8 mouse cellular contexts compared by ENCODE assay signal in genomic region chr7:141194830-141195229, GRCm38 (mm10). TPM values are rescaled to one million over a fixed set of nuclear protein-coding genes. Genes with fewer than 3 reads are reported as not detected.
DNase-seq lines count a peak whose midpoint lies in the region; ATAC-seq and TF ChIP-seq lines count a peak whose summit lies in the region.

No protein-coding gene starts in this region.

- no peak for TF ChIP-seq CTCF in bone marrow macrophage, adult 2 months (IDR thresholded peaks at IDR 0.05; ENCODE audit: low read depth, low read length)
- TF ChIP-seq CTCF in kidney, postnatal 0 days (IDR thresholded peaks at IDR 0.05; ENCODE audit: low read depth): no peak

- H3K27me3 ChIP-seq in heart, embryonic 12.5 days (replicated peaks): no peaks in the 10 kb centered on the region
- no peaks in the 10 kb centered on the region for H3K27me3 ChIP-seq in kidney, postnatal 0 days (ENCODE audit: insufficient read depth, low read length)
- H3K27me3 ChIP-seq in liver, embryonic 13.5 days: no peaks in the 10 kb centered on the region
- no peaks in the 10 kb centered on the region for H3K27me3 ChIP-seq in stomach, embryonic 15.5 days (replicated peaks)

- H3K36me3 ChIP-seq in heart, embryonic 12.5 days: peaks cover 25% of the 10 kb centered on the region
- H3K36me3 ChIP-seq in kidney, postnatal 0 days (ENCODE audit: insufficient read depth, low read length): peaks cover 11% of the 10 kb centered on the region; the same call in 1 of the 2 replicates
- H3K36me3 ChIP-seq in liver, embryonic 13.5 days: peaks cover 28% of the 10 kb centered on the region
- H3K36me3 ChIP-seq in stomach, embryonic 15.5 days: peaks cover 24% of the 10 kb centered on the region

- ATAC-seq in erythroblast, adult 5-6 weeks (replicated peaks; ENCODE audit: low FRiP score, poor library complexity, severe bottlenecking): peak; percentile 67
- ATAC-seq in heart, embryonic 12.5 days (ENCODE audit: insufficient number of reproducible peaks, low FRiP score): peak; percentile 44
- peak; percentile 12 for ATAC-seq in kidney, postnatal 0 days (replicated peaks; ENCODE audit: low FRiP score, low read depth)
- peak; percentile 7; the same call in 1 of the 2 replicates for ATAC-seq in liver, embryonic 13.5 days (ENCODE audit: low read depth)
- ATAC-seq in stomach, embryonic 15.5 days (ENCODE audit: insufficient read depth, low FRiP score, low read depth): no peak

- TF ChIP-seq POLR2A in bone marrow macrophage, adult 2 months (IDR thresholded peaks at IDR 0.05; ENCODE audit: borderline replicate concordance, low read depth, low read length): no peak

- WGBS in heart, embryonic 12.5 days: under 1% methylated on average over 28 of the region's 28 CpGs
- under 1% methylated on average over 28 of the region's 28 CpGs for WGBS in kidney, postnatal 0 days
- WGBS in liver, embryonic 13.5 days (ENCODE audit: insufficient replicate concordance): under 1% methylated on average over 28 of the region's 28 CpGs
- WGBS in stomach, embryonic 15.5 days: under 1% methylated on average over 28 of the region's 28 CpGs

- H3K4me1 ChIP-seq in bone marrow macrophage, adult 2 months (ENCODE audit: control insufficient read depth, insufficient read depth, low read length): peaks cover 6% of the 10 kb centered on the region
- peaks cover 37% of the 10 kb centered on the region for H3K4me1 ChIP-seq in heart, embryonic 12.5 days (replicated peaks)
- peaks cover 7% of the 10 kb centered on the region; the same call in 1 of the 2 replicates for H3K4me1 ChIP-seq in kidney, postnatal 0 days (replicated peaks; ENCODE audit: insufficient read depth, low read length)
- H3K4me1 ChIP-seq in liver, embryonic 13.5 days (replicated peaks): peaks cover 89% of the 10 kb centered on the region
- peaks cover 25% of the 10 kb centered on the region for H3K4me1 ChIP-seq in stomach, embryonic 15.5 days

- no peaks in the 10 kb centered on the region for H3K9me3 ChIP-seq in heart, embryonic 12.5 days (replicated peaks)
- H3K9me3 ChIP-seq in kidney, postnatal 0 days (replicated peaks; ENCODE audit: low read length): no peaks in the 10 kb centered on the region
- H3K9me3 ChIP-seq in liver, embryonic 13.5 days (replicated peaks): no peaks in the 10 kb centered on the region
- no peaks in the 10 kb centered on the region for H3K9me3 ChIP-seq in stomach, embryonic 15.5 days

- no peak overlapping the region for H3K27ac ChIP-seq in bone marrow macrophage, adult 2 months (ENCODE audit: insufficient read depth, low read depth, low read length)
- H3K27ac ChIP-seq in heart, embryonic 12.5 days (ENCODE audit: poor library complexity, severe bottlenecking): peak overlapping the region; percentile 78; the same call in 1 of the 2 replicates
- H3K27ac ChIP-seq in kidney, postnatal 0 days: peak overlapping the region; percentile 81
- H3K27ac ChIP-seq in liver, embryonic 13.5 days: peak overlapping the region; percentile 94
- H3K27ac ChIP-seq in stomach, embryonic 15.5 days: peak overlapping the region; percentile 91

- peak overlapping the region; percentile 70 for H3K4me3 ChIP-seq in bone marrow macrophage, adult 2 months (ENCODE audit: insufficient read depth, low read length)
- peak overlapping the region; percentile 89 for H3K4me3 ChIP-seq in heart, embryonic 12.5 days
- H3K4me3 ChIP-seq in kidney, postnatal 0 days (replicated peaks; ENCODE audit: low read depth, low read length): peak overlapping the region; percentile 93
- peak overlapping the region; percentile 89 for H3K4me3 ChIP-seq in liver, embryonic 13.5 days (replicated peaks)
- H3K4me3 ChIP-seq in stomach, embryonic 15.5 days (replicated peaks): peak overlapping the region; percentile 92

- H3K9ac ChIP-seq in heart, embryonic 12.5 days: peak overlapping the region; percentile 70
- H3K9ac ChIP-seq in kidney, postnatal 0 days (ENCODE audit: low read depth, low read length): peak overlapping the region; percentile 43; the same call in 1 of the 2 replicates
- peak overlapping the region; percentile 88 for H3K9ac ChIP-seq in liver, embryonic 13.5 days
- peak overlapping the region; percentile 45 for H3K9ac ChIP-seq in stomach, embryonic 15.5 days

- peak overlapping the region; percentile 93 for H3K4me2 ChIP-seq in heart, embryonic 12.5 days
- H3K4me2 ChIP-seq in kidney, postnatal 0 days (ENCODE audit: low read length): peak overlapping the region; percentile 86
- peak overlapping the region; percentile 99 for H3K4me2 ChIP-seq in liver, embryonic 13.5 days
- peak overlapping the region; percentile 98 for H3K4me2 ChIP-seq in stomach, embryonic 15.5 days

- DNase-seq in CD4-positive helper T cell, adult 2 months (ENCODE audit: low read depth, low spot score): peak; percentile 93
- peak; percentile 92 for DNase-seq in kidney, postnatal 0 days (ENCODE audit: low spot score)
- DNase-seq in liver, embryonic 13.5 days: peak; percentile 93
- peak; percentile 98 for DNase-seq in neural tube, embryonic 10.5 days (ENCODE audit: extremely low spot score, low spot score)

RNA-seq across cellular contexts. Expression of gene Lrrc56, which starts 0.9 kb away (rescaled TPM):
- 3.4 and 4.1 TPM in 2 replicates for polyA plus RNA-seq in bone marrow macrophage, adult 2 months (2012; ENCODE audit: insufficient read depth, insufficient read length, missing spikeins)
- 2.1 TPM in 1 of 2 replicates, not detected in the other for total RNA-seq in erythroblast, adult 5-6 weeks (2015; ENCODE audit: low replicate concordance)
- 0.94 and 1.8 TPM in 2 replicates for total RNA-seq in erythroblast, adult 5-6 weeks (2017; ENCODE audit: low replicate concordance)
- 2.5 and 3.5 TPM in 2 replicates for polyA plus RNA-seq in heart, embryonic 12.5 days (2016; fragmentation: Nextera tagmentation; extraction: Ambion mirVana)
- polyA plus RNA-seq in kidney, postnatal 0 days (2015; fragmentation: Nextera tagmentation; extraction: Ambion mirVana): 9.9 and 10.8 TPM in 2 replicates
- 12.2 and 15.5 TPM in 2 replicates for polyA plus RNA-seq in liver, embryonic 13.5 days (2015; fragmentation: Nextera tagmentation; extraction: Ambion mirVana)
- polyA plus RNA-seq in stomach, embryonic 15.5 days (2015; fragmentation: Nextera tagmentation; extraction: Ambion mirVana): 5.4 and 7.2 TPM in 2 replicates

RNA-seq across cellular contexts. Expression of gene Hras, which starts 1.0 kb away (rescaled TPM):
- polyA plus RNA-seq in bone marrow macrophage, adult 2 months (2012; ENCODE audit: insufficient read depth, insufficient read length, missing spikeins): 29.7 and 36.1 TPM in 2 replicates
- total RNA-seq in erythroblast, adult 5-6 weeks (2015; ENCODE audit: low replicate concordance): 3.8 and 24.9 TPM in 2 replicates
- total RNA-seq in erythroblast, adult 5-6 weeks (2017; ENCODE audit: low replicate concordance): 11.4 and 20.8 TPM in 2 replicates
- 74.1 and 78.2 TPM in 2 replicates for polyA plus RNA-seq in heart, embryonic 12.5 days (2016; fragmentation: Nextera tagmentation; extraction: Ambion mirVana)
- polyA plus RNA-seq in kidney, postnatal 0 days (2015; fragmentation: Nextera tagmentation; extraction: Ambion mirVana): 91.5 and 95.5 TPM in 2 replicates
- 91.5 and 104 TPM in 2 replicates for polyA plus RNA-seq in liver, embryonic 13.5 days (2015; fragmentation: Nextera tagmentation; extraction: Ambion mirVana)
- polyA plus RNA-seq in stomach, embryonic 15.5 days (2015; fragmentation: Nextera tagmentation; extraction: Ambion mirVana): 113 and 123 TPM in 2 replicates

RNA-seq across cellular contexts. Expression of gene Lmntd2, which starts 19.1 kb away (rescaled TPM):
- 0.88 TPM in 1 of 2 replicates, not detected in the other for polyA plus RNA-seq in bone marrow macrophage, adult 2 months (2012; ENCODE audit: insufficient read depth, insufficient read length, missing spikeins)
- not detected in 2 replicates for total RNA-seq in erythroblast, adult 5-6 weeks (2015; ENCODE audit: low replicate concordance)
- total RNA-seq in erythroblast, adult 5-6 weeks (2017; ENCODE audit: low replicate concordance): 0.17 and 1.7 TPM in 2 replicates
- 1.3 and 1.4 TPM in 2 replicates for polyA plus RNA-seq in heart, embryonic 12.5 days (2016; fragmentation: Nextera tagmentation; extraction: Ambion mirVana)
- polyA plus RNA-seq in kidney, postnatal 0 days (2015; fragmentation: Nextera tagmentation; extraction: Ambion mirVana): 2.6 and 2.9 TPM in 2 replicates
- polyA plus RNA-seq in liver, embryonic 13.5 days (2015; fragmentation: Nextera tagmentation; extraction: Ambion mirVana): 0.59 and 0.71 TPM in 2 replicates
- 2.8 and 2.9 TPM in 2 replicates for polyA plus RNA-seq in stomach, embryonic 15.5 days (2015; fragmentation: Nextera tagmentation; extraction: Ambion mirVana)

RNA-seq across cellular contexts. Expression of gene Rassf7, which starts 20.8 kb away (rescaled TPM):
- 3.5 and 3.9 TPM in 2 replicates for polyA plus RNA-seq in bone marrow macrophage, adult 2 months (2012; ENCODE audit: insufficient read depth, insufficient read length, missing spikeins)
- 1.7 and 6.0 TPM in 2 replicates for total RNA-seq in erythroblast, adult 5-6 weeks (2015; ENCODE audit: low replicate concordance)
- total RNA-seq in erythroblast, adult 5-6 weeks (2017; ENCODE audit: low replicate concordance): 3.9 and 12.2 TPM in 2 replicates
- polyA plus RNA-seq in heart, embryonic 12.5 days (2016; fragmentation: Nextera tagmentation; extraction: Ambion mirVana): 12.9 and 16.2 TPM in 2 replicates
- 61.5 and 62.5 TPM in 2 replicates for polyA plus RNA-seq in kidney, postnatal 0 days (2015; fragmentation: Nextera tagmentation; extraction: Ambion mirVana)
- 23.9 and 26.7 TPM in 2 replicates for polyA plus RNA-seq in liver, embryonic 13.5 days (2015; fragmentation: Nextera tagmentation; extraction: Ambion mirVana)
- polyA plus RNA-seq in stomach, embryonic 15.5 days (2015; fragmentation: Nextera tagmentation; extraction: Ambion mirVana): 67.7 and 73.3 TPM in 2 replicates

RNA-seq across cellular contexts. Expression of gene Rnh1, which starts 22.2 kb away (rescaled TPM):
- polyA plus RNA-seq in bone marrow macrophage, adult 2 months (2012; ENCODE audit: insufficient read depth, insufficient read length, missing spikeins): 131 and 141 TPM in 2 replicates
- 11.9 and 13.8 TPM in 2 replicates for total RNA-seq in erythroblast, adult 5-6 weeks (2015; ENCODE audit: low replicate concordance)
- 15.1 and 15.7 TPM in 2 replicates for total RNA-seq in erythroblast, adult 5-6 weeks (2017; ENCODE audit: low replicate concordance)
- polyA plus RNA-seq in heart, embryonic 12.5 days (2016; fragmentation: Nextera tagmentation; extraction: Ambion mirVana): 82.4 and 88.2 TPM in 2 replicates
- polyA plus RNA-seq in kidney, postnatal 0 days (2015; fragmentation: Nextera tagmentation; extraction: Ambion mirVana): 136 and 147 TPM in 2 replicates
- 55.0 and 58.0 TPM in 2 replicates for polyA plus RNA-seq in liver, embryonic 13.5 days (2015; fragmentation: Nextera tagmentation; extraction: Ambion mirVana)
- polyA plus RNA-seq in stomach, embryonic 15.5 days (2015; fragmentation: Nextera tagmentation; extraction: Ambion mirVana): 206 and 215 TPM in 2 replicates
